Mouse (Mus musculus): ENCODE results near the gene Serbp1.

DNA sequence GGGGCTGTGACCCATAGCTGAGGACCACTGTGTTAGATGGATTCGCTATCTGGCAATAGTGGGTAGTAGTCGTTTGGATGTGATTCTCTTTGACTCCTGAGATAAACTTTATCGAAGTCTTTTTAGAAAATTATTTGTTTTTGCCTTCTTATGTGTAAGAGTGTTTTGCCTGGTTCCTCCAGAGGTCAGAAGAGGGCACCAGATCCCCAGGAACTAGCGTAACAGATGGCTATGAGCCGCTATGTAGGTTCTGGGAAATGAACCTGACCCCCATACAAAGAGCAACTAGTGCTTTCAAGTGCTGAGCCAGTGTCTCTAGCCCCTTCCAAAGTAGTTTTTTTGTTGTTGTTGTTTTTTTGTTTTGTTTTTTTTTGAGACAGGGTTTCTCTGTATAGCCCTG is 58.1 kb downstream of the Serbp1 start:
- TF ChIP-seq CTCF (IDR thresholded peaks at IDR 0.05; ENCODE audit: low read depth, low read length) (0 out of 2 replicates have a peak, but pooled peaks have one; percentile 9), POLR2A (IDR thresholded peaks at IDR 0.05; ENCODE audit: borderline replicate concordance, low read depth, low read length) (no peak)

Data from bone marrow macrophage, adult 2 months (primary cell).